Mouse (Mus musculus) myocyte (in vitro differentiated cells): ENCODE data around the gene Adal. TPM values are rescaled to one million over a fixed set of nuclear protein-coding genes. Genes with fewer than 3 reads are reported as not detected.
"Not testable (repeated sequence)": the region's sequence is repeated elsewhere in the genome, so short reads cannot be mapped to it uniquely, and the experiment has no call there.

Experiments
- H3K27me3 ChIP-seq: one replicate; pipeline ENCODE4 v1.6.1; 2011; ENCODE audit not compliant: control insufficient read depth, insufficient read depth, insufficient read length
- H3K36me3 ChIP-seq: one replicate; pipeline ENCODE4 v1.6.1; 2011; ENCODE audit not compliant: control insufficient read depth, insufficient read depth
- H3K4me2 ChIP-seq: one replicate; pipeline ENCODE4 v1.6.1; 2011; ENCODE audit warnings: low read depth, control low read depth
- H3K4me3 ChIP-seq: one replicate; pipeline ENCODE4 v1.5.1; 2011; ENCODE audit warnings: mild to moderate bottlenecking, control low read depth, moderate library complexity
- H3K79me2 ChIP-seq: one replicate; pipeline ENCODE4 v1.6.1; 2011; ENCODE audit not compliant: control insufficient read depth, insufficient read depth
- H3ac ChIP-seq: one replicate; pipeline ENCODE4 v1.6.1; 2011; ENCODE audit not compliant: control insufficient read depth, insufficient read length
- CEBPB ChIP-seq: IDR thresholded peaks from 2 replicates; pipeline ENCODE4 v1.6.1; 2011; ENCODE audit warnings: mild to moderate bottlenecking, moderate library complexity; ENCODE audit not compliant: poor library complexity, insufficient read depth, severe bottlenecking
- E2F4 ChIP-seq: IDR thresholded peaks from one replicate; pipeline ENCODE4 v1.6.1; 2011; ENCODE audit warnings: mild to moderate bottlenecking, control low read depth, moderate library complexity; ENCODE audit not compliant: insufficient read depth
- MAX ChIP-seq: IDR thresholded peaks from one replicate; pipeline ENCODE4 v1.6.1; 2011; ENCODE audit warnings: low read depth, mild to moderate bottlenecking, control low read depth
- MYOD1 ChIP-seq, 3 experiments: IDR thresholded peaks; one replicate each; pipeline ENCODE4 v1.6.1; 2011; ENCODE audit warnings: control low read depth in 2 of 3, low read depth in 2 of 3, mild to moderate bottlenecking in 2 of 3, moderate library complexity in 1 of 3; ENCODE audit not compliant: insufficient read length in 2 of 3, control insufficient read depth in 1 of 3
- MYOG ChIP-seq, 3 experiments: IDR thresholded peaks; one replicate each; pipeline ENCODE4 v1.6.1; 2011; ENCODE audit warnings: control low read depth in 2 of 3, low read depth in 2 of 3, mild to moderate bottlenecking in 2 of 3; ENCODE audit not compliant: insufficient read length in 2 of 3, control insufficient read depth in 1 of 3, insufficient read depth in 1 of 3
- POLR2A ChIP-seq: IDR thresholded peaks from one replicate; pipeline ENCODE4 v1.6.1; 2011; ENCODE audit warnings: low read depth, mild to moderate bottlenecking, control low read depth, moderate library complexity; ENCODE audit not compliant: insufficient read length
- POLR2AphosphoS2 ChIP-seq: IDR thresholded peaks from one replicate; pipeline ENCODE4 v1.6.1; 2011; ENCODE audit warnings: low read depth, control low read depth; ENCODE audit not compliant: insufficient read length
- REST ChIP-seq: IDR thresholded peaks from one replicate; pipeline ENCODE4 v1.6.1; 2011; ENCODE audit warnings: mild to moderate bottlenecking, control low read depth, moderate library complexity; ENCODE audit not compliant: insufficient read depth, insufficient read length
- SRF ChIP-seq: IDR thresholded peaks from one replicate; pipeline ENCODE4 v1.6.1; 2011; ENCODE audit warnings: low read depth; ENCODE audit not compliant: control insufficient read depth, insufficient read length
- TCF12 ChIP-seq: IDR thresholded peaks from one replicate; pipeline ENCODE4 v1.6.1; 2011; ENCODE audit warnings: mild to moderate bottlenecking, control low read depth; ENCODE audit not compliant: poor library complexity, insufficient read depth, severe bottlenecking
- TCF3 ChIP-seq: IDR thresholded peaks from one replicate; pipeline ENCODE4 v1.6.1; 2011; ENCODE audit warnings: low read depth, control low read depth; ENCODE audit not compliant: insufficient read length
- USF1 ChIP-seq: IDR thresholded peaks from one replicate; pipeline ENCODE4 v1.6.1; 2011; ENCODE audit warnings: low read depth, mild to moderate bottlenecking, control low read depth, moderate library complexity
- polyA plus RNA-seq: library from polyadenylated mRNA; unstranded; fragments of >200 nt; fragmentation: generic; extraction: Trizol; gene quantifications from one replicate; pipeline ENCODE4 v1.2.1, GENCODE M21; 2012; ENCODE audit warnings: missing spikeins

Gene Adal
- polyA plus RNA-seq, 1 experiment: 1.5 TPM

GRCm38 (mm10) chr2:121119260-121119659 is 21.0 kb upstream of the Adal start:
- no peak overlapping the region for H3ac ChIP-seq
- peaks cover 30% of the 10 kb centered on the region for H3K27me3 ChIP-seq
- no peak overlapping the region for H3K4me3 ChIP-seq
- no peaks in the 10 kb centered on the region for H3K79me2 ChIP-seq
- H3K4me2 ChIP-seq: no peak overlapping the region
- H3K36me3 ChIP-seq: no peaks in the 10 kb centered on the region
- TF ChIP-seq REST (no peak), POLR2A (no peak), MYOD1 (IDR thresholded peaks at IDR 0.05; ENCODE audit: control insufficient read depth in 1 of 3, insufficient read length in 2 of 3, low read depth in 2 of 3) (no peak), SRF (no peak), MAX (no peak), TCF3 (no peak), POLR2AphosphoS2 (no peak), USF1 (no peak), CEBPB (no peak), E2F4 (no peak), MYOG (IDR thresholded peaks at IDR 0.05; ENCODE audit: control insufficient read depth in 1 of 3, insufficient read depth in 1 of 3, insufficient read length in 2 of 3, low read depth in 2 of 3) (no peak), TCF12 (no peak)

GRCm38 (mm10) chr2:121126302-121126701 is 13.9 kb upstream of the Adal start:
- not testable (repeated sequence) for H3K4me2 ChIP-seq, H3ac ChIP-seq, H3K27me3 ChIP-seq, H3K4me3 ChIP-seq, H3K79me2 ChIP-seq, H3K36me3 ChIP-seq

GRCm38 (mm10) chr2:121127536-121127935 is 12.7 kb upstream of the Adal start:
- no peak overlapping the region for H3ac ChIP-seq
- H3K4me2 ChIP-seq: no peak overlapping the region
- H3K36me3 ChIP-seq: no peaks in the 10 kb centered on the region
- H3K4me3 ChIP-seq: no peak overlapping the region
- H3K27me3 ChIP-seq: no peaks in the 10 kb centered on the region
- no peaks in the 10 kb centered on the region for H3K79me2 ChIP-seq
- TF ChIP-seq USF1 (no peak), MAX (no peak), CEBPB (no peak), E2F4 (no peak)

- Histone ChIP-seq H3K27me3 (no peaks in the 10 kb centered on the region), H3K4me2 (no peak overlapping the region), H3K4me3 (no peak overlapping the region), H3ac (no peak overlapping the region), H3K79me2 (no peaks in the 10 kb centered on the region), H3K36me3 (no peaks in the 10 kb centered on the region)
- no peak for TF ChIP-seq POLR2AphosphoS2
- TF ChIP-seq TCF12: no peak
- TF ChIP-seq USF1: no peak
- no peak for TF ChIP-seq CEBPB
- TF ChIP-seq E2F4: no peak
- no peak for TF ChIP-seq REST
- TF ChIP-seq MYOD1 (IDR thresholded peaks at IDR 0.05; ENCODE audit: control insufficient read depth in 1 of 3, insufficient read length in 2 of 3, low read depth in 2 of 3): no peak
- TF ChIP-seq TCF3: no peak
- no peak for TF ChIP-seq POLR2A
- TF ChIP-seq MYOG (IDR thresholded peaks at IDR 0.05; ENCODE audit: control insufficient read depth in 1 of 3, insufficient read depth in 1 of 3, insufficient read length in 2 of 3, low read depth in 2 of 3): no peak
- TF ChIP-seq SRF: no peak
- TF ChIP-seq MAX: no peak
Measured at GRCm38 (mm10) chr2:121128865-121129620, 11.2 kb upstream of the Adal start.

- H3K4me2 ChIP-seq: no peak overlapping the region
- no peaks in the 10 kb centered on the region for H3K36me3 ChIP-seq
- H3ac ChIP-seq: no peak overlapping the region
- no peaks in the 10 kb centered on the region for H3K27me3 ChIP-seq
- H3K79me2 ChIP-seq: no peaks in the 10 kb centered on the region
- TF ChIP-seq TCF12 (no peak), SRF (no peak)
- H3K4me3 ChIP-seq: no peak overlapping the region
Measured at GRCm38 (mm10) chr2:121132822-121133221, 7.4 kb upstream of the Adal start.
